Mouse (Mus musculus): Measurements from ENCODE around the gene Med25.

The Med25 gene

DNA sequence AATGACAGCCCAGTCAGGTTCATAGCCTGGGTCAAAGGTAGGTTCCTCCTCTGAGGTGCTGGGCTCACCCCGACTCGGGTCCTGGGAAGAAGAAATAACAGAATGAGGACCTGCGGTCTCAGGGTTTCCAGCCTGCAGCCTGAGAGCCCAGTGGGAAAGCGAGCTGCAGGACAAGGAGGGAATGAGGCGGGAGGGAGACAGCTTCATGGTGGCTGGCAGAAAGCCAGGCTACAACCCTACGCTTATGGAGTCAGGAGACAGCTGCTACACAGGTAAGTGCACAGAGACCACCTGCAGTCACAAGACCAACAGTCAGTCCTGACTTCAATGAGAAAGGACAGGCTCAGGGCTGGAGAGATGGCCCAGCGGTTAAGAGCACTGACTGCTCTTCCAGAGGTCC, 45.7 kb downstream of the Med25 start:
- DNase-seq (ENCODE audit: low spot score), result no peak

DNA sequence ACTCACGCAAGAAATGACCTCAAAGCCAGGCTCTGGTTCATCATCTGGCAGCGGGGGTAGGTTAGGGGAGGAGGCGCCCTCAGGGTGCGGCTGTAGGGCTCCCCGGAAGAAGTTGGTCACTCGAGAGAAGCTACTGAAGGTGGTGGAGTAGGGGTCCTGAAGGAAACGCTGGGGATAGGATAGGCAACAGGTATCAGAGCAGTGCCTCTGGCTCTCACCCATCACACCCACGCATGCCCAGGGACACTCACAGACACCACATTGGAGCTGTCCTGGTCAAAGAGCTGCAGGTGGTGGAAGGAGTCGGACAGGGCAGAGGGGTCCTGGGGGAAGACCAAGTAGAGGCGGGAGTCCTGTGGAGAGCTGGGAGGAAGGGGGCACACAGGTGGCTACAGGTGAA, 47.5 kb downstream of the Med25 start:
- DNase-seq (ENCODE audit: low spot score), result no peak

DNA sequence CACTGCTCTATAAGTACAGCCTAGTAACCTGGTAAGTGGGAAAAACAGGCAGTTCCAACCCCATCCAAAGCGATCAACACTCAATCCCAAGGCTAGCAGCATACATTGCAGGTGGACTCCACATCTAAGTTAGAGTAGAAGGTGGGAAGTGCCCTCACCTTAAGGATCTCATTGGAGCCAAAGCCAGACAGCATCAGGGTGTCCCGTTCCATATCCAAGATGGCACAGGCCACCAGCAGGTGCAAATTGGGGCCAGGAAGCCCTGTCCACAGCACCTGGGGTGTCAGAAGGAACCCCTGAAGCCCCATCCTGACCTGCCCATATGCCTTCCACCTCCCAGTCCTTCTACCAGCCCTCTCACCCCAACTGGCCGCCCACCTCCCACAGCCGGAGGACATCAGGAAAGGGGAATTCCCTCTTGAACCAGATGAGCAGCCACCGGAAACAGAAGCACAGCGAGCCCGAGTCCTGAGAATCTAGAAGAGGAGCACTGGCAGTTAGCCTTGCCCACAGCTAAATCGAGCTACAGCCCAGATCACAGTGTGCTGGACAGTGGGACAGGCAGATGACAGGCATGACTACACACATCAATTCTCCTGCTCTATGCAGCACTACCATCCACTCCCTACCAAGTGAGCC, 50.6 kb downstream of the Med25 start:
- no peak for DNase-seq (ENCODE audit: low spot score)

DNA sequence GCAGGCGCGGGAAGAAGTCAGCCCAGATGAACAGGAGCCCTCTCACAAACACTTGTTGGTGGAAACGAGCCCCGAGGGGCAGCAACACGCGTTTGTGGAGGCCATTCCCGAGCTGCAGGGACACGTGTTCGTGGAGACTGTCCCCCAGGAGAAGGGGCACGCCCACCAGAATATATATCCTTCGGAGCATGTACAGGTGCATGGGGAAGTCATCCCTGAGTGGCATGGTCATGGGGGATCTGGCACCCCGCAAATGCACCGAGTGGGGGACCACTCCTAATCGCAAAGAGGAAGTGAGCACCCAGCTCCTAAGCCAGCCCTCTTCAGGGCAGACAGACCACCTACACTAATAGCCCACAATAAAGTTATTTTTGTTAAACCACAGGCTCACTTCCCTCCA, 52.1 kb downstream of the Med25 start:
- DNase-seq (ENCODE audit: low spot score), result no peak

DNA sequence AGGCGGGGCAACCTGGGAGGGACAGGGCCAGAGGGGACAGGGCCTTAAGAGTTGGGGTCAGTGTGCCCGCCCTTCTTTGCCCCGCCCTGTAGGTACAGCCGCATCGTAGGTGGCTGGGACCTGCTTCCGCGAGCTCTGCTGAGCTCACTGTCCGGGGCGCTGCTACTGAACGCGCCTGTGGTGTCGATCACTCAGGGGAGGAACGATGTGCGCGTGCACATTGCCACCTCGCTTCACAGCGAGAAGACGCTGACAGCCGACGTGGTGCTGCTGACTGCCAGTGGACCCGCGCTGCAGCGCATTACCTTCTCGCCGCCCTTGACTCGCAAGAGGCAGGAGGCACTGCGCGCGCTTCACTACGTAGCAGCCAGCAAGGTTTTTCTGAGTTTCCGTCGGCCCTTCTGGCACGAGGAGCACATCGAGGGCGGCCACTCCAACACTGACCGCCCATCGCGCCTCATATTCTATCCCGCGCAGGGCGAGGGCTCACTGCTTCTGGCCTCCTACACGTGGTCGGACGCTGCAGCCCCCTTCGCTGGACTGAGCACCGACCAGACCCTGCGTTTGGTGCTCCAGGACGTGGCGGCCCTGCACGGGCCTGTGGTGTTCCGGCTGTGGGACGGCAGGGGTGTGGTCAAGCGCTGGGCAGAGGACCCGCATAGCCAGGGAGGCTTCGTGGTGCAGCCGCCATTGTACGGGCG, 52.9 kb downstream of the Med25 start:
- DNase-seq (ENCODE audit: low spot score), result no peak

DNA sequence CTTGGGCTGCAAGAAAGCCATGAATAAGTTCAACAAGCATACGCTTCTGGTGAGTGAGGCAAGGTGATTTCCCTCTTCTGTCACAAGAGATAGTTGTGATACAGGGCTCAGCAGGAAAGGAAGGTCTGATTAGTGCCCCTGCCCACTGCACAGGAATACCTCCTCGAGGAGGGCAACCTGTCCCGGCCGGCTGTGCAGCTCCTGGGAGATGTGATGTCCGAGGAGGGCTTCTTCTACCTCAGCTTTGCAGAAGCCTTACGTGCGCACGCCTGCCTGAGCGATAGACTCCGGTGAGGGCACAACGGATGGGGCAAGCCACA, 53.4 kb downstream of the Med25 start:
- DNase-seq (ENCODE audit: low spot score), result no peak

DNA sequence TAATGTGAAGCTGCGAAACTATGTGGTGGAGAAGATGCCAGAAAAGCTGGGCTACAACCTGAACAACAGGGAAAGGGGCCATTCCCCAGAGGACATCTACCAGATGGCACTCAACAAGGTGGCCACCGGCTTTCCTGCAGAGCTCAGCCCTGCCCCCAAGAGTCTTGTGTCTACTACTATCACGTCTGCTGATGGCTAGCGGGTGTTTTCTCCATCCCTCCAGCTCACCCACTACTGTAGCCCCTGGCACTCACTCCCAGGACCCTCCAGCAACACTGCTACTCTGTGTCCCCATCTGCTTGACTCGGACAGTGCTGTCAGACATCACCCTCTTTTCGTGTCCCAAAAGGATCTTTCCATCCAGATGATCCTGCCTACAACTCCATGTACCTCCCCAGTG, 54.4 kb downstream of the Med25 start:
- DNase-seq (ENCODE audit: low spot score), result no peak

DNA sequence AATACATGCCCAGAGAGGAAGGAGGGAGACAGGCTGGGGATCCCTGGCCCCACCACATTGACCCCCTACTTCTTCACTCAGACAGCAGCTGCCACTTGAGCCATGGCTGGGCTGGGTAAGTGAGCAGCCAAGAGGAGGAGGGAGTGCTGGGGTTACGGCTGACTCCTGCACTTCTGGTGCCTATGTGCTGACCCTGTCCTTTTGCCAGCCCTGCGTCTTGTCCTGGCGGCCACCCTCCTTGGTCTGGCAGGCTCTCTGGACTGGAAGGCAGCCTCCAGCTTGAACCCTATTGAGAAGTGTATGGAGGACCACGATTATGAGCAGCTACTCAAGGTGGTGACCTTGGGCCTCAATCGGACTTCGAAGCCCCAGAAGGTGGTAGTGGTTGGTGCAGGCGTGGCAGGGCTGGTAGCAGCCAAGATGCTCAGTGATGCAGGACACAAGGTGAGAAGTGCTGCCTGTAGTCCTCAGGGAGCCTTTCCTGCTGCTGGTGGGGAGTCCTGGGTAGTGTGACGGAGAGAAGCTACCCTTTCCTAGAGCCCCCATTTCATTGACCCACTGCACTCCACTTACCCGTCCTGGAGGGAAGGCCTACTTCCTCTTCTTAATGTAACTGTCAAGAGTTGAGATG, 56.0 kb downstream of the Med25 start:
- no peak for DNase-seq (ENCODE audit: low spot score)

DNA sequence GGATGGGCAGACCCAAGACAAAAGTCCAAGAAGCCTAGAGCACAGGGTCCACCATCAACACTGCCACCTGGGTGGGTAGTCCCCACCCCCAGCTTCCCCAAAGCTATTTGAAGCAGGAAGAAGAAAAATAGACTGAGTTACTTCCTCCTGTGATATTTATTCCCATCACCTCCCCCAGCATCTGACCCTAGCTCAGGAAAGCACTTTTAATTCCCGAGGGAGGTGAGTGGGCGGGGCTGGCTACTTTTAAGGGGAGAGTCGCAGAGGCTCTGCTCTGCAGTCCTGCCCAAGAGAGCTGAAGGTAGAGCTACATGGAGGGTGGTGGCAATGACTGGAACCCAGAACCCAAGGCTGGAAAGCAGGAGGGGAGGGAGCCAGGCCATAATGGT, 56.5 kb downstream of the Med25 start:
- no peak for DNase-seq (ENCODE audit: low spot score)

DNA sequence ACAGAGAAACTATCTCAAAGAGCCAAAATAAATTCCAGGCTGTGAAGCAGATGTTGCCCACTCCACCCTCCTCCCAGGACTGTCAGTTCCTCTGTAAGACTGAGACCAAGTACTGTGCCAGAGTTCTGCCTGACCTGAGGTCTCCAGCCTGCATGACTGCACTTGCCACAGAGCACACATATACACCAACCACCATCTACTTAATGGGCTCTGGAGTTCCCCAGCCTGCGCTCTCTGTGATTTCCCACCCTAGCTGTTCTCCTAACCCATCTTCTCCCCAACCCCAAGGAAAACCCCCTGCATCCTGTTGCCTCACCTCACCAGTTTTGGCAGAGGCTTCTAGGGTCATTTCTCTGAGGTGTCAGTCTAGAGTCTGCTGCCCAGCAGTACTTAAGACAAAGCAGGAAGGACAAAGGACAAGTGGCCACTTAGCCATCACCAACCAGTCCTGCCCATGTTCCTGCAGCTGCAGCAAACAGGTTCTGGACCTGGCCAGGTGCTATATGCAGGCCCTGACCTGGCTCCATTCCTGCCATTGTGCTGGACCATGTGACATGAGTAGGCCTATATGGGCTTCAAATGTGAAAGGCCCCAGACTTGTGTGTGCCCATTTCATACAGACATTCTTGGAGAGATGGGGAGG, 57.0 kb downstream of the Med25 start:
- no peak for DNase-seq (ENCODE audit: low spot score)

DNA sequence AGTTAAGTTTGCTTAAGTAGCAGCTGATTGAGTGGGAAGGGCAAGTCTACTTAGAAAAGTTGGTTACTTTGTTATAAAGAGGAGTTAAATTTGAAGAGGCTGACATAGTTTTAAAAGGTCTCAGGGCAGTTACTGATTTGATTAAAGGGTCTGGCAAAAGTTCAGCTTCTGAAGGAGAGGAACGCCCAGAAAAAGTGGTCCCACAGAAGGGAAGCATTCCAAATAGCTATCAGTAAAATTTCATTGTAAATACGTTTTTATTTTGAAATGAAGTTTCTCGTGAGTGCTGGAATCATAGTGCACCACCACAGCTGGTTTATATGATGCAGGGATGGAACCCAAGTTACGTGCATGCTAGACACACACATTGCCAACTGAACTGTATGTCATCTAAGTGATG, 59.7 kb downstream of the Med25 start:
- DNase-seq (ENCODE audit: low spot score), result no peak

DNA sequence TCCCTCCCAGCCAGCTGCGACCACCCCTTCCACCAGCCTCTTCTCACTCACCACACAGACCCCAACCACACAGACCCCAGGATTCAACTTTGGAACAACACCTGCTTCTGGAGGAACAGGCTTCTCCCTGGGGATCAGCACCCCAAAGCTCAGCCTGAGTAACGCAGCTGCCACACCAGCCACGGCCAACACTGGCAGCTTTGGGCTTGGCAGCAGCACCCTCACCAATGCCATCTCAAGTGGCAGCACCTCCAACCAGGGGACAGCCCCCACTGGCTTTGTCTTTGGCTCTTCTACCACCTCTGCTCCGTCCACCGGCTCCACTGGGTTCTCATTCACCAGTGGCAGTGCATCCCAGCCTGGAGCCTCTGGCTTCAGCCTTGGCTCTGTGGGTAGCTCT, 63.8 kb downstream of the Med25 start:
- no peak for DNase-seq (ENCODE audit: low spot score)

DNA sequence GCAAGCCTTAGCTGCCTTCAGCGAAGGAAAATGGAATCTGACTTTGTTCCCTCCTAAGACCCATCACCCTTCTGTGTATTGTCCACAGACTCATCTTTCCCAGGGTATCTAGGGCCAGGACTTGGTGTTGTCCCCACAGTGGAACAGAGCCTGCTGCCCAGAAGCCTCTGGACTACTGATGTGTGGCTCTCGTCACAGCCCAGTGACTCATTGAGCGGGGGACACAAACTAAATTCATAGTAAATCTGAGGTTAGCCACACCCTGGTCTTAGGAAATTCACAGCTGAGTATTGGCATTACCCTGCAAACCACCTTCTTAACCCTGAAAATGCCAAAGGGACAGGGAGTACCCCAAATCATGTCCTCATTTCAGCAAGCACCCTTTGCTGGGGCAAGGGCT, 65.7 kb downstream of the Med25 start:
- no peak for DNase-seq (ENCODE audit: low spot score)

All from ovary, postnatal 10 days (tissue).